In the genomic region with DNA sequence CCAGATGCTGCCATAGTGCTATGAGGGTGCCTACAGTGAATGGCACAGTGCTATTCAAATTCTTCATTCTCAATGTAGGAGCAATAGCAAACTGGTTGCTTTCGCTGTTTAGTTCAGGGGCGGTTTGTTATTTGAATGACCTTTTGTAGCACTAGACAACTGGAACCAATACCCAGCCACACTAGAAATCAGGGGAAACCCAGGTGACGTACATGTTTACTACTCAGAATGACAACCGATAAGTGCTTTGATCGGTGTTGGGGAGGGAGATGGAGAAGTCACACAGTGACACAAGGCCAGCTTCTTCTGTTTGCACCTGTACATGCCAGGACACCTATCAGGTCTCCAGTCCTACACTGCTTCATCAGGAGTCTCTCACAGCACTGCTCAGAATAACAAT, we compare ENCODE assay signal across 24 mouse cellular contexts. TPM values are rescaled to one million over a fixed set of nuclear protein-coding genes. Genes with fewer than 3 reads are reported as not detected.
DNase-seq lines count a peak whose midpoint lies in the region; ATAC-seq and TF ChIP-seq lines count a peak whose summit lies in the region.
"Had no signal": no experiment of that assay in that cellular context is flagged by ENCODE, and none has a peak within 500 bp of the region (broad histone marks: within the 10 kb centered on the region; RNA-seq: fewer than 3 reads in every experiment).

No protein-coding gene starts in this region.

- H3K27ac ChIP-seq in intestine, embryonic 15.5 days = 0 out of 2 replicates have a peak overlapping the region, but pooled peaks have one; percentile 32
- H3K27ac ChIP-seq in intestine, postnatal 0 days (ENCODE audit: low read depth, low read length) = no peak overlapping the region
- peak overlapping the region; percentile 95 for H3K27ac ChIP-seq in lung, embryonic 15.5 days
- peak overlapping the region; percentile 79; the same call in 1 of the 2 replicates for H3K27ac ChIP-seq in stomach, postnatal 0 days (replicated peaks)
- H3K27ac ChIP-seq: forebrain, embryonic 12.5 days; heart, embryonic 13.5 days; hindbrain, embryonic 14.5 days; liver, embryonic 15.5 days; midbrain, embryonic 13.5 days; neural tube, embryonic 13.5 days had no signal

- peaks cover 7% of the 10 kb centered on the region for H3K4me1 ChIP-seq in intestine, embryonic 15.5 days (replicated peaks)
- 0 out of 2 replicates have a peak, but pooled peaks cover 3% of the 10 kb centered on the region for H3K4me1 ChIP-seq in intestine, postnatal 0 days (replicated peaks; ENCODE audit: control insufficient read depth, insufficient read depth, low read length)
- H3K4me1 ChIP-seq in lung, embryonic 15.5 days = peaks cover 34% of the 10 kb centered on the region
- no peaks in the 10 kb centered on the region for H3K4me1 ChIP-seq in stomach, postnatal 0 days (replicated peaks; ENCODE audit: control insufficient read depth, insufficient read depth)

- DNase-seq in lung, postnatal 4 days = no peak
- DNase-seq in induced T-regulatory cell, adult 2 months (ENCODE audit: low read depth) = peak; percentile 84
- DNase-seq in stomach, postnatal 0 days (ENCODE audit: low spot score) = no peak
- DNase-seq in cerebellum, postnatal 36 days = no peak
- no peak for DNase-seq in cerebellum, adult 11-12 months
- DNase-seq: adrenal gland, postnatal 25 days; cerebellum, adult 18-20 months; cerebellum, postnatal 10 days; forebrain, postnatal 0 days; heart, postnatal 10 days; layer of hippocampus, adult 9-11 months; thymus, adult 2 months; thymus, postnatal 36 days had no signal

- H3K36me3 ChIP-seq in intestine, embryonic 15.5 days = no peaks in the 10 kb centered on the region
- H3K36me3 ChIP-seq in intestine, postnatal 0 days (ENCODE audit: control insufficient read depth, insufficient read depth) = peaks cover 17% of the 10 kb centered on the region; the same call in 1 of the 2 replicates
- H3K36me3 ChIP-seq in lung, embryonic 15.5 days = peaks cover 3% of the 10 kb centered on the region; the same call in 1 of the 2 replicates
- peaks cover 3% of the 10 kb centered on the region for H3K36me3 ChIP-seq in stomach, postnatal 0 days (ENCODE audit: control insufficient read depth, insufficient read depth, low read length)
- H3K36me3 ChIP-seq: forebrain, embryonic 12.5 days; heart, embryonic 13.5 days; liver, embryonic 15.5 days had no signal

- no peak overlapping the region for H3K4me2 ChIP-seq in intestine, embryonic 15.5 days (replicated peaks)
- no peak overlapping the region for H3K4me2 ChIP-seq in intestine, postnatal 0 days (replicated peaks; ENCODE audit: low read depth)
- no peak overlapping the region for H3K4me2 ChIP-seq in lung, embryonic 15.5 days
- H3K4me2 ChIP-seq in stomach, postnatal 0 days (replicated peaks; ENCODE audit: low read depth) = no peak overlapping the region
- H3K4me2 ChIP-seq: forebrain, embryonic 12.5 days; heart, embryonic 13.5 days; hindbrain, embryonic 14.5 days; liver, embryonic 15.5 days; midbrain, embryonic 13.5 days; neural tube, embryonic 13.5 days had no signal

- TF ChIP-seq CTCF in intestine, postnatal 0 days (IDR thresholded peaks at IDR 0.05; ENCODE audit: low read depth) = no peak; the same call in 1 of the 2 replicates
- no peak for TF ChIP-seq CTCF in stomach, postnatal 0 days (IDR thresholded peaks at IDR 0.05; ENCODE audit: low read depth)

- ATAC-seq in intestine, embryonic 15.5 days = no peak
- no peak for ATAC-seq in intestine, postnatal 0 days
- no peak for ATAC-seq in lung, embryonic 15.5 days (ENCODE audit: borderline replicate concordance, extremely low read depth, low FRiP score, low TSS enrichment)
- ATAC-seq in stomach, postnatal 0 days (ENCODE audit: low FRiP score, low TSS enrichment) = no peak
- ATAC-seq: forebrain, postnatal 0 days; midbrain, embryonic 13.5 days; Patski had no signal

- no peak overlapping the region for H3K9ac ChIP-seq in intestine, embryonic 15.5 days
- H3K9ac ChIP-seq in intestine, postnatal 0 days (ENCODE audit: low read depth, low read length) = no peak overlapping the region
- no peak overlapping the region for H3K9ac ChIP-seq in lung, embryonic 15.5 days
- H3K9ac ChIP-seq in stomach, postnatal 0 days (ENCODE audit: low read length) = no peak overlapping the region
- H3K9ac ChIP-seq: forebrain, embryonic 12.5 days; forebrain, postnatal 0 days; heart, embryonic 13.5 days; hindbrain, embryonic 14.5 days; liver, embryonic 15.5 days; neural tube, embryonic 13.5 days had no signal

- WGBS in intestine, embryonic 15.5 days = 88% methylated on average over 5 of the region's 5 CpGs
- WGBS in intestine, postnatal 0 days = 87% methylated on average over 5 of the region's 5 CpGs
- 77% methylated on average over 5 of the region's 5 CpGs for WGBS in lung, embryonic 15.5 days
- WGBS in stomach, postnatal 0 days = 78% methylated on average over 5 of the region's 5 CpGs

- no peaks in the 10 kb centered on the region for H3K27me3 ChIP-seq in intestine, embryonic 15.5 days (replicated peaks)
- H3K27me3 ChIP-seq in intestine, postnatal 0 days (replicated peaks; ENCODE audit: control insufficient read depth, insufficient read depth, low read length) = no peaks in the 10 kb centered on the region
- no peaks in the 10 kb centered on the region for H3K27me3 ChIP-seq in lung, embryonic 15.5 days
- no peaks in the 10 kb centered on the region for H3K27me3 ChIP-seq in stomach, postnatal 0 days (ENCODE audit: control insufficient read depth, insufficient read depth, low read length)
- H3K27me3 ChIP-seq: liver, embryonic 15.5 days; Patski had no signal

- H3K9me3 ChIP-seq in intestine, embryonic 15.5 days = no peaks in the 10 kb centered on the region
- H3K9me3 ChIP-seq in intestine, postnatal 0 days (ENCODE audit: control insufficient read depth) = no peaks in the 10 kb centered on the region
- no peaks in the 10 kb centered on the region for H3K9me3 ChIP-seq in lung, embryonic 15.5 days
- no peaks in the 10 kb centered on the region for H3K9me3 ChIP-seq in stomach, postnatal 0 days (ENCODE audit: control insufficient read depth, low read length)
- H3K9me3 ChIP-seq: forebrain, embryonic 12.5 days; heart, embryonic 13.5 days; liver, embryonic 15.5 days; midbrain, embryonic 13.5 days; neural tube, embryonic 13.5 days had no signal

- no peak overlapping the region for H3K4me3 ChIP-seq in intestine, embryonic 15.5 days (replicated peaks)
- H3K4me3 ChIP-seq in intestine, postnatal 0 days (ENCODE audit: low read depth, low read length) = no peak overlapping the region
- H3K4me3 ChIP-seq in lung, embryonic 15.5 days = no peak overlapping the region
- no peak overlapping the region for H3K4me3 ChIP-seq in stomach, postnatal 0 days (ENCODE audit: low read depth, low read length)
- H3K4me3 ChIP-seq: erythroblast, embryonic 14.5 days; forebrain, embryonic 12.5 days; heart, embryonic 13.5 days; liver, embryonic 15.5 days; midbrain, embryonic 13.5 days; neural tube, embryonic 13.5 days had no signal

- no peak for TF ChIP-seq EP300 in stomach, postnatal 0 days (optimal IDR thresholded peaks at IDR 0.05)

RNA-seq across cellular contexts. Expression of gene Arrdc1, which starts 5.5 kb away (rescaled TPM):
- 79.2 and 90.8 TPM in 2 replicates for polyA plus RNA-seq in intestine, embryonic 15.5 days (2015; fragmentation: Nextera tagmentation; extraction: Ambion mirVana)
- polyA plus RNA-seq in intestine, postnatal 0 days (2015; fragmentation: Nextera tagmentation; extraction: Ambion mirVana) = 66.6 and 68.4 TPM in 2 replicates
- polyA plus RNA-seq in lung, embryonic 15.5 days (2015; fragmentation: Nextera tagmentation; extraction: Ambion mirVana) = 98.8 and 116 TPM in 2 replicates
- 94.7 and 105 TPM in 2 replicates for polyA plus RNA-seq in stomach, postnatal 0 days (2015; fragmentation: Nextera tagmentation; extraction: Ambion mirVana)

RNA-seq across cellular contexts. Expression of gene Ehmt1, which starts 10.2 kb away (rescaled TPM):
- 71.7 and 72.4 TPM in 2 replicates for polyA plus RNA-seq in intestine, embryonic 15.5 days (2015; fragmentation: Nextera tagmentation; extraction: Ambion mirVana)
- polyA plus RNA-seq in intestine, postnatal 0 days (2015; fragmentation: Nextera tagmentation; extraction: Ambion mirVana) = 19.8 and 21.6 TPM in 2 replicates
- polyA plus RNA-seq in lung, embryonic 15.5 days (2015; fragmentation: Nextera tagmentation; extraction: Ambion mirVana) = 89.4 and 91.7 TPM in 2 replicates
- 23.1 and 27.5 TPM in 2 replicates for polyA plus RNA-seq in stomach, postnatal 0 days (2015; fragmentation: Nextera tagmentation; extraction: Ambion mirVana)

RNA-seq across cellular contexts. Expression of gene Zmynd19, which starts 20.0 kb away (rescaled TPM):
- polyA plus RNA-seq in intestine, embryonic 15.5 days (2015; fragmentation: Nextera tagmentation; extraction: Ambion mirVana) = 13.8 and 16.5 TPM in 2 replicates
- 5.0 and 5.2 TPM in 2 replicates for polyA plus RNA-seq in intestine, postnatal 0 days (2015; fragmentation: Nextera tagmentation; extraction: Ambion mirVana)
- polyA plus RNA-seq in lung, embryonic 15.5 days (2015; fragmentation: Nextera tagmentation; extraction: Ambion mirVana) = 16.3 and 17.0 TPM in 2 replicates
- polyA plus RNA-seq in stomach, postnatal 0 days (2015; fragmentation: Nextera tagmentation; extraction: Ambion mirVana) = 7.1 and 7.8 TPM in 2 replicates

RNA-seq across cellular contexts. Expression of gene Dph7, which starts 32.6 kb away (rescaled TPM):
- polyA plus RNA-seq in intestine, embryonic 15.5 days (2015; fragmentation: Nextera tagmentation; extraction: Ambion mirVana) = 21.8 and 24.0 TPM in 2 replicates
- 7.2 and 8.7 TPM in 2 replicates for polyA plus RNA-seq in intestine, postnatal 0 days (2015; fragmentation: Nextera tagmentation; extraction: Ambion mirVana)
- polyA plus RNA-seq in lung, embryonic 15.5 days (2015; fragmentation: Nextera tagmentation; extraction: Ambion mirVana) = 24.5 and 26.0 TPM in 2 replicates
- 12.1 TPM in 2 replicates for polyA plus RNA-seq in stomach, postnatal 0 days (2015; fragmentation: Nextera tagmentation; extraction: Ambion mirVana)

RNA-seq across cellular contexts. Expression of gene Mrpl41, which starts 45.3 kb away (rescaled TPM):
- 136 and 141 TPM in 2 replicates for polyA plus RNA-seq in intestine, embryonic 15.5 days (2015; fragmentation: Nextera tagmentation; extraction: Ambion mirVana)
- polyA plus RNA-seq in intestine, postnatal 0 days (2015; fragmentation: Nextera tagmentation; extraction: Ambion mirVana) = 154 and 159 TPM in 2 replicates
- 106 and 114 TPM in 2 replicates for polyA plus RNA-seq in lung, embryonic 15.5 days (2015; fragmentation: Nextera tagmentation; extraction: Ambion mirVana)
- polyA plus RNA-seq in stomach, postnatal 0 days (2015; fragmentation: Nextera tagmentation; extraction: Ambion mirVana) = 121 and 122 TPM in 2 replicates
